Comparison of ENCODE assay signal across 12 mouse cellular contexts in the genomic region with DNA sequence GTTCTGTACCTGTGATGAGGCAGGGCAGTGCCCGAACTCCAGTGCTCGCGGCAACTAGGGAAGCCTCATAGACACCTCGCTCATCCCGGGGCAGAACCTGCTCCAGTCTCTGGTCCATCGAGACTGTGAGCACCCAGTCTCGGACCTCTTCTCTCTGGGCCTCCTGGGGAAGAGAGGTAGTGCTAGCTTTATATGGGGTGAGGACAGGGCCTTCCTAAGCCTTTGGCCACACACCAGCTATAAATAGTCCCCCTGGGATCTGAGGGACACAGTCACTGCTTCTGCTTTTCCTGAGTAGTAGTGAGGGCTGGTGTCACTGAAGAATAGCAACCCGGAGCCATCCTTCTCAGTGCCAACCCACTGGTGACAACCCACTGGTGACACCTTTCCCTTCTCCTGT. TPM values are rescaled to one million over a fixed set of nuclear protein-coding genes. Genes with fewer than 3 reads are reported as not detected.
DNase-seq lines count a peak whose midpoint lies in the region; ATAC-seq and TF ChIP-seq lines count a peak whose summit lies in the region.
"Had no signal": no experiment of that assay in that cellular context is flagged by ENCODE, and none has a peak within 500 bp of the region (broad histone marks: within the 10 kb centered on the region; RNA-seq: fewer than 3 reads in every experiment).

No protein-coding gene starts in this region.

- TF ChIP-seq CTCF in forebrain, postnatal 0 days (IDR thresholded peaks at IDR 0.05; ENCODE audit: low read depth): no peak
- no peak for TF ChIP-seq CTCF in liver, postnatal 0 days (IDR thresholded peaks at IDR 0.05; ENCODE audit: low read depth)
- no peak for TF ChIP-seq CTCF in small intestine, adult 2 months (IDR thresholded peaks at IDR 0.05; ENCODE audit: extremely low read depth, insufficient read length, insufficient replicate concordance, low read depth, low read length)

- peaks cover 37% of the 10 kb centered on the region for H3K4me1 ChIP-seq in forebrain, embryonic 10.5 days
- no peaks in the 10 kb centered on the region for H3K4me1 ChIP-seq in forebrain, postnatal 0 days (ENCODE audit: insufficient read depth)
- H3K4me1 ChIP-seq in liver, postnatal 0 days (ENCODE audit: insufficient read depth): peaks cover 4% of the 10 kb centered on the region
- H3K4me1 ChIP-seq in liver, embryonic 12.5 days: peaks cover 27% of the 10 kb centered on the region
- H3K4me1 ChIP-seq in heart, embryonic 15.5 days (replicated peaks): peaks cover 31% of the 10 kb centered on the region
- peaks cover 14% of the 10 kb centered on the region for H3K4me1 ChIP-seq in small intestine, adult 2 months (ENCODE audit: control insufficient read depth, insufficient read depth, insufficient read length, low read length)
- peaks cover 7% of the 10 kb centered on the region for H3K4me1 ChIP-seq in hindbrain, embryonic 11.5 days (replicated peaks; ENCODE audit: control insufficient read depth, insufficient read depth, low read length)

- no peak for TF ChIP-seq EP300 in liver, postnatal 0 days (IDR thresholded peaks at IDR 0.05; ENCODE audit: low read depth)

- H3K9me3 ChIP-seq in forebrain, embryonic 10.5 days: no peaks in the 10 kb centered on the region
- H3K9me3 ChIP-seq in forebrain, postnatal 0 days (ENCODE audit: low read length): no peaks in the 10 kb centered on the region
- no peaks in the 10 kb centered on the region for H3K9me3 ChIP-seq in liver, postnatal 0 days (ENCODE audit: low read length)
- no peaks in the 10 kb centered on the region for H3K9me3 ChIP-seq in liver, embryonic 12.5 days (replicated peaks)
- H3K9me3 ChIP-seq in heart, embryonic 15.5 days (replicated peaks): no peaks in the 10 kb centered on the region
- no peaks in the 10 kb centered on the region for H3K9me3 ChIP-seq in hindbrain, embryonic 11.5 days (ENCODE audit: control insufficient read depth, low read length)

- peak overlapping the region; percentile 40; the same call in 1 of the 2 replicates for H3K27ac ChIP-seq in forebrain, embryonic 10.5 days
- H3K27ac ChIP-seq in forebrain, postnatal 0 days (ENCODE audit: low read depth, low read length): no peak overlapping the region
- 0 out of 2 replicates have a peak overlapping the region, but pooled peaks have one; percentile 3 for H3K27ac ChIP-seq in liver, postnatal 0 days (ENCODE audit: low read depth)
- no peak overlapping the region for H3K27ac ChIP-seq in liver, embryonic 12.5 days
- H3K27ac ChIP-seq in heart, embryonic 15.5 days: peak overlapping the region; percentile 44; the same call in 1 of the 2 replicates
- H3K27ac ChIP-seq in small intestine, adult 2 months (ENCODE audit: insufficient read depth, low read depth, low read length): peak overlapping the region; percentile 95
- no peak overlapping the region for H3K27ac ChIP-seq in hindbrain, embryonic 11.5 days (ENCODE audit: low read depth, low read length)

- TF ChIP-seq POLR2A in small intestine, adult 2 months (IDR thresholded peaks at IDR 0.05; ENCODE audit: low read depth, low read length): no peak

- H3K36me3 ChIP-seq in forebrain, embryonic 10.5 days (replicated peaks): peaks cover 92% of the 10 kb centered on the region
- peaks cover 73% of the 10 kb centered on the region for H3K36me3 ChIP-seq in forebrain, postnatal 0 days (ENCODE audit: insufficient read depth)
- peaks cover 33% of the 10 kb centered on the region for H3K36me3 ChIP-seq in liver, postnatal 0 days (replicated peaks; ENCODE audit: insufficient read depth, low read length)
- H3K36me3 ChIP-seq in liver, embryonic 12.5 days: peaks cover 63% of the 10 kb centered on the region
- H3K36me3 ChIP-seq in heart, embryonic 15.5 days: peaks cover 43% of the 10 kb centered on the region
- peaks cover 35% of the 10 kb centered on the region for H3K36me3 ChIP-seq in small intestine, adult 2 months (ENCODE audit: control insufficient read depth, insufficient read depth, low read length)
- peaks cover 10% of the 10 kb centered on the region; the same call in 1 of the 2 replicates for H3K36me3 ChIP-seq in hindbrain, embryonic 11.5 days (ENCODE audit: control insufficient read depth, insufficient read depth, low read length)

- no peak overlapping the region for H3K9ac ChIP-seq in forebrain, postnatal 0 days
- no peak overlapping the region for H3K9ac ChIP-seq in liver, postnatal 0 days (replicated peaks)
- no peak overlapping the region for H3K9ac ChIP-seq in liver, embryonic 12.5 days
- H3K9ac ChIP-seq in heart, embryonic 15.5 days: no peak overlapping the region
- H3K9ac ChIP-seq in hindbrain, embryonic 11.5 days (ENCODE audit: low read depth, low read length): no peak overlapping the region

- peaks cover 23% of the 10 kb centered on the region for H3K27me3 ChIP-seq in forebrain, embryonic 10.5 days (ENCODE audit: poor library complexity, severe bottlenecking)
- H3K27me3 ChIP-seq in forebrain, postnatal 0 days (ENCODE audit: insufficient read depth, low read length): no peaks in the 10 kb centered on the region
- H3K27me3 ChIP-seq in liver, postnatal 0 days (ENCODE audit: insufficient read depth, low read length): no peaks in the 10 kb centered on the region
- no peaks in the 10 kb centered on the region for H3K27me3 ChIP-seq in liver, embryonic 12.5 days (replicated peaks)
- H3K27me3 ChIP-seq in heart, embryonic 15.5 days: no peaks in the 10 kb centered on the region
- no peaks in the 10 kb centered on the region for H3K27me3 ChIP-seq in small intestine, adult 2 months (ENCODE audit: control insufficient read depth, insufficient read depth, low read length)
- peaks cover 2% of the 10 kb centered on the region; the same call in 1 of the 2 replicates for H3K27me3 ChIP-seq in hindbrain, embryonic 11.5 days (ENCODE audit: control insufficient read depth, insufficient read depth, low read length)

- no peak overlapping the region for H3K4me3 ChIP-seq in forebrain, embryonic 10.5 days
- H3K4me3 ChIP-seq in forebrain, postnatal 0 days (ENCODE audit: low read depth, low read length): no peak overlapping the region
- H3K4me3 ChIP-seq in liver, postnatal 0 days (ENCODE audit: low read depth, low read length): no peak overlapping the region
- no peak overlapping the region for H3K4me3 ChIP-seq in liver, embryonic 12.5 days
- no peak overlapping the region for H3K4me3 ChIP-seq in heart, embryonic 15.5 days
- peak overlapping the region; percentile 56 for H3K4me3 ChIP-seq in small intestine, adult 2 months (ENCODE audit: low read depth, low read length)
- H3K4me3 ChIP-seq in hindbrain, embryonic 11.5 days (ENCODE audit: low read depth, low read length): no peak overlapping the region

- no peak for ATAC-seq in forebrain, postnatal 0 days
- no peak for ATAC-seq in liver, postnatal 0 days
- ATAC-seq in liver, embryonic 12.5 days: no peak
- ATAC-seq in heart, embryonic 15.5 days (replicated peaks; ENCODE audit: insufficient number of reproducible peaks, insufficient read depth, low FRiP score, low read depth): no peak; the same call in 1 of the 2 replicates
- ATAC-seq in hindbrain, embryonic 11.5 days (ENCODE audit: low FRiP score): no peak

- no peak overlapping the region for H3K4me2 ChIP-seq in forebrain, postnatal 0 days (ENCODE audit: low read depth)
- no peak overlapping the region for H3K4me2 ChIP-seq in liver, postnatal 0 days (ENCODE audit: low read depth, low read length)
- H3K4me2 ChIP-seq in liver, embryonic 12.5 days: no peak overlapping the region
- no peak overlapping the region for H3K4me2 ChIP-seq in heart, embryonic 15.5 days
- no peak overlapping the region for H3K4me2 ChIP-seq in hindbrain, embryonic 11.5 days (replicated peaks; ENCODE audit: low read depth, low read length)

- DNase-seq in forebrain, embryonic 10.5 days (ENCODE audit: extremely low spot score, low spot score): no peak
- DNase-seq in forebrain, postnatal 0 days: no peak
- no peak for DNase-seq in liver, postnatal 0 days
- no peak for DNase-seq in embryo, embryonic 10.5 days (ENCODE audit: low spot score)
- DNase-seq in hindbrain, embryonic 11.5 days (ENCODE audit: low spot score): no peak
- DNase-seq: cerebellum, postnatal 36 days; left cerebral cortex, postnatal 4 days had no signal

- 95% methylated on average over 8 of the region's 8 CpGs for WGBS in forebrain, embryonic 10.5 days
- 97% methylated on average over 8 of the region's 8 CpGs for WGBS in forebrain, postnatal 0 days
- WGBS in liver, postnatal 0 days (ENCODE audit: insufficient replicate concordance): 87% methylated on average over 8 of the region's 8 CpGs
- 80% methylated on average over 8 of the region's 8 CpGs for whole genome bisulfite sequencing in liver, embryonic 12.5 days (ENCODE audit: insufficient replicate concordance)
- 68% methylated on average over 8 of the region's 8 CpGs for WGBS in heart, embryonic 15.5 days
- WGBS in small intestine, adult 2 months: 54% methylated on average over 8 of the region's 8 CpGs
- 96% methylated on average over 8 of the region's 8 CpGs for WGBS in hindbrain, embryonic 11.5 days

RNA-seq across cellular contexts. Expression of gene Krtcap3, which starts 2.3 kb away (rescaled TPM):
- polyA plus RNA-seq in forebrain, embryonic 10.5 days (2016; fragmentation: Nextera tagmentation; extraction: Ambion mirVana): 5.9 and 8.6 TPM in 2 replicates
- total RNA-seq in forebrain, postnatal 0 days (2014; rRNA removed): 2.6 and 8.6 TPM in 2 replicates
- polyA plus RNA-seq in forebrain, postnatal 0 days (2015; fragmentation: Nextera tagmentation; extraction: Ambion mirVana): 2.2 and 2.5 TPM in 2 replicates
- polyA plus RNA-seq in liver, postnatal 0 days (2015; fragmentation: Nextera tagmentation; extraction: Ambion mirVana): 6.5 and 7.5 TPM in 2 replicates
- polyA plus RNA-seq in liver, embryonic 12.5 days (2016; fragmentation: Nextera tagmentation; extraction: Ambion mirVana): 4.6 and 6.1 TPM in 2 replicates
- polyA plus RNA-seq in heart, embryonic 15.5 days (2015; fragmentation: Nextera tagmentation; extraction: Ambion mirVana): 3.0 and 7.0 TPM in 2 replicates
- polyA plus RNA-seq in small intestine, adult 2 months (2012; rRNA removed): 122 and 205 TPM in 2 replicates
- polyA plus RNA-seq in hindbrain, embryonic 11.5 days (2014; fragmentation: Nextera tagmentation; extraction: Ambion mirVana): 3.4 and 5.6 TPM in 2 replicates

RNA-seq across cellular contexts. Expression of gene Gm9970, which starts 12.8 kb away (rescaled TPM):
- 0.29 and 0.31 TPM in 2 replicates for polyA plus RNA-seq in forebrain, embryonic 10.5 days (2016; fragmentation: Nextera tagmentation; extraction: Ambion mirVana)
- total RNA-seq in forebrain, postnatal 0 days (2014; rRNA removed): 0.62 and 0.92 TPM in 2 replicates
- polyA plus RNA-seq in forebrain, postnatal 0 days (2015; fragmentation: Nextera tagmentation; extraction: Ambion mirVana): 0.29 and 0.51 TPM in 2 replicates
- 0.28 TPM in 1 of 2 replicates, not detected in the other for polyA plus RNA-seq in liver, postnatal 0 days (2015; fragmentation: Nextera tagmentation; extraction: Ambion mirVana)
- polyA plus RNA-seq in liver, embryonic 12.5 days (2016; fragmentation: Nextera tagmentation; extraction: Ambion mirVana): not detected in 2 replicates
- 0.25 and 0.28 TPM in 2 replicates for polyA plus RNA-seq in heart, embryonic 15.5 days (2015; fragmentation: Nextera tagmentation; extraction: Ambion mirVana)
- polyA plus RNA-seq in small intestine, adult 2 months (2012; rRNA removed): 0.82 TPM in 1 of 2 replicates, not detected in the other
- polyA plus RNA-seq in hindbrain, embryonic 11.5 days (2014; fragmentation: Nextera tagmentation; extraction: Ambion mirVana): 0.50 and 0.80 TPM in 2 replicates
- total RNA-seq: ES-E14; layer of hippocampus, adult 18-20 months; left cerebral cortex, postnatal 4 days had no signal

RNA-seq across cellular contexts. Expression of gene Nrbp1, which starts 13.1 kb away (rescaled TPM):
- polyA plus RNA-seq in forebrain, embryonic 10.5 days (2016; fragmentation: Nextera tagmentation; extraction: Ambion mirVana): 136 and 143 TPM in 2 replicates
- 106 and 132 TPM in 2 replicates for total RNA-seq in forebrain, postnatal 0 days (2014; rRNA removed)
- 127 and 133 TPM in 2 replicates for polyA plus RNA-seq in forebrain, postnatal 0 days (2015; fragmentation: Nextera tagmentation; extraction: Ambion mirVana)
- polyA plus RNA-seq in liver, postnatal 0 days (2015; fragmentation: Nextera tagmentation; extraction: Ambion mirVana): 42.9 and 43.0 TPM in 2 replicates
- polyA plus RNA-seq in liver, embryonic 12.5 days (2016; fragmentation: Nextera tagmentation; extraction: Ambion mirVana): 60.1 and 64.8 TPM in 2 replicates
- polyA plus RNA-seq in heart, embryonic 15.5 days (2015; fragmentation: Nextera tagmentation; extraction: Ambion mirVana): 109 and 131 TPM in 2 replicates
- 98.0 and 232 TPM in 2 replicates for polyA plus RNA-seq in small intestine, adult 2 months (2012; rRNA removed)
- polyA plus RNA-seq in hindbrain, embryonic 11.5 days (2014; fragmentation: Nextera tagmentation; extraction: Ambion mirVana): 141 and 148 TPM in 2 replicates

RNA-seq across cellular contexts. Expression of gene Ppm1g, which starts 33.3 kb away (rescaled TPM):
- polyA plus RNA-seq in forebrain, embryonic 10.5 days (2016; fragmentation: Nextera tagmentation; extraction: Ambion mirVana): 218 TPM in 2 replicates
- total RNA-seq in forebrain, postnatal 0 days (2014; rRNA removed): 93.4 and 102 TPM in 2 replicates
- polyA plus RNA-seq in forebrain, postnatal 0 days (2015; fragmentation: Nextera tagmentation; extraction: Ambion mirVana): 156 and 175 TPM in 2 replicates
- polyA plus RNA-seq in liver, postnatal 0 days (2015; fragmentation: Nextera tagmentation; extraction: Ambion mirVana): 49.4 and 56.9 TPM in 2 replicates
- polyA plus RNA-seq in liver, embryonic 12.5 days (2016; fragmentation: Nextera tagmentation; extraction: Ambion mirVana): 195 and 204 TPM in 2 replicates
- polyA plus RNA-seq in heart, embryonic 15.5 days (2015; fragmentation: Nextera tagmentation; extraction: Ambion mirVana): 81.4 and 103 TPM in 2 replicates
- 39.3 and 67.7 TPM in 2 replicates for polyA plus RNA-seq in small intestine, adult 2 months (2012; rRNA removed)
- polyA plus RNA-seq in hindbrain, embryonic 11.5 days (2014; fragmentation: Nextera tagmentation; extraction: Ambion mirVana): 148 and 156 TPM in 2 replicates

RNA-seq across cellular contexts. Expression of gene Ift172, which starts 37.1 kb away (rescaled TPM):
- polyA plus RNA-seq in forebrain, embryonic 10.5 days (2016; fragmentation: Nextera tagmentation; extraction: Ambion mirVana): 37.1 and 37.2 TPM in 2 replicates
- 31.1 and 42.6 TPM in 2 replicates for total RNA-seq in forebrain, postnatal 0 days (2014; rRNA removed)
- polyA plus RNA-seq in forebrain, postnatal 0 days (2015; fragmentation: Nextera tagmentation; extraction: Ambion mirVana): 9.9 and 12.8 TPM in 2 replicates
- polyA plus RNA-seq in liver, postnatal 0 days (2015; fragmentation: Nextera tagmentation; extraction: Ambion mirVana): 2.3 and 2.7 TPM in 2 replicates
- polyA plus RNA-seq in liver, embryonic 12.5 days (2016; fragmentation: Nextera tagmentation; extraction: Ambion mirVana): 8.7 and 10.3 TPM in 2 replicates
- 22.3 and 22.7 TPM in 2 replicates for polyA plus RNA-seq in heart, embryonic 15.5 days (2015; fragmentation: Nextera tagmentation; extraction: Ambion mirVana)
- polyA plus RNA-seq in small intestine, adult 2 months (2012; rRNA removed): 18.1 and 20.9 TPM in 2 replicates
- polyA plus RNA-seq in hindbrain, embryonic 11.5 days (2014; fragmentation: Nextera tagmentation; extraction: Ambion mirVana): 28.8 and 30.8 TPM in 2 replicates

Comparison
In these comparisons a context has a peak if more than half of its experiments do, and no peak if none do; other contexts are left out.
1. H3K27ac ChIP-seq: peak in forebrain, embryonic 10.5 days (single experiment), liver, postnatal 0 days (single experiment), heart, embryonic 15.5 days (single experiment) and small intestine, adult 2 months (single experiment); none in forebrain, postnatal 0 days (single experiment), liver, embryonic 12.5 days (single experiment) and hindbrain, embryonic 11.5 days (single experiment).
2. RNA of gene Krtcap3, which starts 2.3 kb away (polyA plus RNA-seq): 122 to 205 TPM in small intestine, adult 2 months; 5.9 to 8.6 TPM in forebrain, embryonic 10.5 days, 6.5 to 7.5 TPM in liver, postnatal 0 days, 4.6 to 6.1 TPM in liver, embryonic 12.5 days, 3.4 to 5.6 TPM in hindbrain, embryonic 11.5 days, 3.0 to 7.0 TPM in heart, embryonic 15.5 days and 2.2 to 2.5 TPM in forebrain, postnatal 0 days; every median in the first group is over 10 times any median in the second.